Mouse (Mus musculus): ENCODE results near the gene Fsd1l.

Gene Fsd1l

GRCm38 (mm10) chr4:53592386-53592785, 38.9 kb upstream of the Fsd1l start:
- H3K4me3 ChIP-seq (replicated peaks; ENCODE audit: low read length): no peak overlapping the region
- peaks cover 6% of the 10 kb centered on the region; the same call in 1 of the 2 replicates for H3K27me3 ChIP-seq (ENCODE audit: insufficient read depth, low read length)
- peaks cover 20% of the 10 kb centered on the region for H3K4me1 ChIP-seq (replicated peaks; ENCODE audit: low read depth, low read length)
- TF ChIP-seq POU5F1 (IDR thresholded peaks at IDR 0.05; ENCODE audit: borderline replicate concordance, low read length) (no peak), NANOG (IDR thresholded peaks at IDR 0.05; ENCODE audit: borderline replicate concordance, low read length) (no peak), CTCF (conservative IDR thresholded peaks at IDR 0.05; ENCODE audit: low read length) (no peak)
- H3K36me3 ChIP-seq (ENCODE audit: insufficient read depth, low read length): no peaks in the 10 kb centered on the region
- H3K9me3 ChIP-seq (ENCODE audit: low read length): no peaks in the 10 kb centered on the region

DNA sequence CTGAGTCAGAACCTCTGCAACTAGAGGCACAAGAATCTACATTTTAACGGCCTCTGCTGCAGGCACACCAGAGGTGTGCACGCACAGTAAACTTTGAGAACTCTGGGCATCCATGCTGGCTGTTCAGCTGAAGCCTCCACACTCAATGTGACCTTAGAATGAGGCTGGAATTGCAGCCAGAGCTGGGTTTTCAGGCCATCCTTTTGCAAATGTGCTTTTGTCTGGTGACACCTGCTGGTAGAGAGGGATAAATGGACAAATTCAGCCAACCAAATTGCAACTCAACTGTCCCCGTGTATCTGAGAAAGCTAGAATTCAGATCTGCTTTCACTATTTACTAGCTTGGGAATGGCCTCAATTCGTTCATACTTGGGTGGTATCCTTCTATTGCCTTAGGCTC, 37.1 kb upstream of the Fsd1l start:
- TF ChIP-seq NANOG (IDR thresholded peaks at IDR 0.05; ENCODE audit: borderline replicate concordance, low read length) (no peak), CTCF (conservative IDR thresholded peaks at IDR 0.05; ENCODE audit: low read length) (peak; percentile 54), POU5F1 (IDR thresholded peaks at IDR 0.05; ENCODE audit: borderline replicate concordance, low read length) (no peak)
- Histone ChIP-seq H3K36me3 (ENCODE audit: insufficient read depth, low read length) (no peaks in the 10 kb centered on the region), H3K9me3 (ENCODE audit: low read length) (no peaks in the 10 kb centered on the region), H3K27me3 (ENCODE audit: insufficient read depth, low read length) (peaks cover 6% of the 10 kb centered on the region; the same call in 1 of the 2 replicates), H3K4me1 (replicated peaks; ENCODE audit: low read depth, low read length) (peaks cover 20% of the 10 kb centered on the region), H3K4me3 (replicated peaks; ENCODE audit: low read length) (no peak overlapping the region)

DNA sequence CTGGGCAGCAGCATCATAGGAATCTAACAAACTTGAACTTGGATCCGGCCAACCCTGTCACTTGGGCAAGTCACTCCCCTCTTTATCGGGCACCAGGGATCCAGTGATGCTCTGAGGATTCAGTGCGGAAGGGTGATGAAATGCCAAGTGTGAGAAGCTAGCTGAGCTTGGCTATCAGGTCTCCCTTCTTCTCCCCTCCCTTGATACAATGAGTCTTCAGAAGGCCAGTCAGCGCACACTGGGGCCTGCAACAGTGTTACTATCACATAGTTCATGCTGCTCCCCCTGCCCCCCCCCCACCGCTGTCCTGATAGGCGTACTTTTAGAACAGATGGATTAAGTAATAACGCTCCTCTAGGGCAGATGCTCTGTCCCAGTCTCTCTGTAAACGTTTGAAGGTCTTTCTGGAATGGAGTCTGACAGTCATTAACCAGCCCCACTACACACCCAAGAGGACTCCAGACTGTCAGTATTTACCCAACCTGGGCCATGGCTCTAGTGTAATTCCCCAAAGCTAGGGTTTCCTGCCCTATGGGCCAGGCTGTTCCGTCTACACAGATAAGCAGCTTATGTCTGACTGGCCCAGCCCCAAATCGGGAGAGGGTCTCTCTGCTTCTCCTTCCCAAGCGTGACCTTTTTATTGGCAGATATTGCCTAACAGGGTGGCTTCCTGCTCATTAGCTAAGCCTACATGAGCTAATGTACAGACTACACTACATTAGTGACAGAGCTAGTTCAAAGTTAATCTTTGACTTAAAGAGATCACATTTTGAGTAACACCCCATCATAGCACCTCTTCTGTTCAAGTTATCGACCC, 35.8 kb upstream of the Fsd1l start:
- no peaks in the 10 kb centered on the region for H3K36me3 ChIP-seq (ENCODE audit: insufficient read depth, low read length)
- TF ChIP-seq POU5F1 (IDR thresholded peaks at IDR 0.05; ENCODE audit: borderline replicate concordance, low read length) (no peak), CTCF (conservative IDR thresholded peaks at IDR 0.05; ENCODE audit: low read length) (no peak), NANOG (IDR thresholded peaks at IDR 0.05; ENCODE audit: borderline replicate concordance, low read length) (no peak)

DNA sequence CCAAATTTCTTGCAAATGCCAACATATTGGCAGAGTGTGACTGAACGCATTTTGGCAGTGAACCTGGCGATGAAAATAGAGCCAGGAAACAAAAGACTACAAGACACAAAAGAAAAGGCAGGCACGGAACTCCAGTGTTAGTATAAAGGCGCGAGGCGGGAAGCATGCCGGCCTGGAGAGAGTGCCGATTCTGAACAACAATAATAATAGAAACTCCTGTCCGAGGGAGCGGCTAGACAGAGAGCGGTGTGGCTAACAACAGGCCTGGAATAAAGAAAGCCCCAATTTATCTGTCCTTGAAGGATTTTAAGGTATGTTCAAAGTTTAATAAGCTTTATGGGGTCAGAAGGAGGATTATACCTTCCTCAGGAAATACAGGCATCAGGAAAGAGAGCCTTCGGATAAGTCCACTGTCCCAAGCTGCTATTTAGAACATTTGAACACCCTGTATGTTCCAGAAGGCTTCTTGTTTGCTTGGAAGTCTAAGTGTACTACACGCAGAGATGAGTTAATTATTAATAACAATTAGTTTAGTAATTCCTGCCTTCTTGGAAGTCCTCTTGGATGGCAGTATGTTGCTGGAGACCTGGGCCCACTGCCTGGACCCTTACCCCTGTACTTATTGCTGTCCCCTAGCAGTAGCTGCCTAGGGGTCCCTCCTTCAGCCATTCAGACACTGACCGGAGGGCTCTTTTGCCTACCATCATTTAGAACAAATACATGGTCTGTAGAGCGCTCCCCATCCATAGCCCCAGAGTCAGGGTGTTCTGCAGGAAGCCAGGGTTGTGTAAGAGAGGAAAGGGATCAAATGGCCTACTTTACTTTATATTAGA, 35.0 kb upstream of the Fsd1l start:
- Histone ChIP-seq H3K4me3 (replicated peaks; ENCODE audit: low read length) (no peak overlapping the region), H3K4me1 (replicated peaks; ENCODE audit: low read depth, low read length) (peaks cover 20% of the 10 kb centered on the region), H3K36me3 (ENCODE audit: insufficient read depth, low read length) (no peaks in the 10 kb centered on the region), H3K9me3 (ENCODE audit: low read length) (no peaks in the 10 kb centered on the region), H3K27me3 (ENCODE audit: insufficient read depth, low read length) (peaks cover 6% of the 10 kb centered on the region; the same call in 1 of the 2 replicates)
- TF ChIP-seq CTCF (conservative IDR thresholded peaks at IDR 0.05; ENCODE audit: low read length) (no peak), POU5F1 (IDR thresholded peaks at IDR 0.05; ENCODE audit: borderline replicate concordance, low read length) (no peak), NANOG (IDR thresholded peaks at IDR 0.05; ENCODE audit: borderline replicate concordance, low read length) (no peak)

More for the DNA sequence above, 35.8 kb upstream of the Fsd1l start:
- Histone ChIP-seq H3K4me3 (replicated peaks; ENCODE audit: low read length) (no peak overlapping the region), H3K4me1 (replicated peaks; ENCODE audit: low read depth, low read length) (peaks cover 20% of the 10 kb centered on the region), H3K9me3 (ENCODE audit: low read length) (no peaks in the 10 kb centered on the region), H3K27me3 (ENCODE audit: insufficient read depth, low read length) (peaks cover 6% of the 10 kb centered on the region; the same call in 1 of the 2 replicates)

DNA sequence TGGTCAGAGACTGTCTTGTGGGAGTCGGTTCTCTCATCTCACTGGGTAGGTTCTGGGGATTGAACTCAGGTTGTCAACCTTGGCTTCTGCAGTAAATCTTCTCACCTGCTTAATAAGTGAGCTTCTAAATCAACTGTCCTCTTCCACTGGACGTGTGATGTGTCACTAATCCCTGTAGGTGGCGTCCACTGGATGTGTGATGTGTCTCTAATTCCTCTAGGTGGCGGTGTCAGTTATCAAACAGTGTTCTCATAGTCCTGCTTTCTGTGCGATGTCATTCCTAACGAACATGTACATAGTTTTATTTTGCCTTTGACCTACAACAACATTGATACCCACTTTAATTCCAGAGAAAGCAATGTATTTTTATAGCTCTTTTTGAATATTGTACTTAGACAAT, 30.8 kb upstream of the Fsd1l start:
- H3K4me1 ChIP-seq (replicated peaks; ENCODE audit: low read depth, low read length): peaks cover 14% of the 10 kb centered on the region
- H3K9me3 ChIP-seq (ENCODE audit: low read length): no peaks in the 10 kb centered on the region
- no peaks in the 10 kb centered on the region for H3K36me3 ChIP-seq (ENCODE audit: insufficient read depth, low read length)
- TF ChIP-seq NANOG (IDR thresholded peaks at IDR 0.05; ENCODE audit: borderline replicate concordance, low read length): no peak
- peak; percentile 94 for TF ChIP-seq CTCF (conservative IDR thresholded peaks at IDR 0.05; ENCODE audit: low read length)
- TF ChIP-seq POU5F1 (IDR thresholded peaks at IDR 0.05; ENCODE audit: borderline replicate concordance, low read length): no peak
- H3K27me3 ChIP-seq (ENCODE audit: insufficient read depth, low read length): peaks cover 5% of the 10 kb centered on the region; the same call in 1 of the 2 replicates
- H3K4me3 ChIP-seq (replicated peaks; ENCODE audit: low read length): no peak overlapping the region

GRCm38 (mm10) chr4:53614576-53615225, 16.6 kb upstream of the Fsd1l start:
- TF ChIP-seq CTCF (conservative IDR thresholded peaks at IDR 0.05; ENCODE audit: low read length) (no peak), POU5F1 (IDR thresholded peaks at IDR 0.05; ENCODE audit: borderline replicate concordance, low read length) (no peak), NANOG (IDR thresholded peaks at IDR 0.05; ENCODE audit: borderline replicate concordance, low read length) (no peak)

DNA sequence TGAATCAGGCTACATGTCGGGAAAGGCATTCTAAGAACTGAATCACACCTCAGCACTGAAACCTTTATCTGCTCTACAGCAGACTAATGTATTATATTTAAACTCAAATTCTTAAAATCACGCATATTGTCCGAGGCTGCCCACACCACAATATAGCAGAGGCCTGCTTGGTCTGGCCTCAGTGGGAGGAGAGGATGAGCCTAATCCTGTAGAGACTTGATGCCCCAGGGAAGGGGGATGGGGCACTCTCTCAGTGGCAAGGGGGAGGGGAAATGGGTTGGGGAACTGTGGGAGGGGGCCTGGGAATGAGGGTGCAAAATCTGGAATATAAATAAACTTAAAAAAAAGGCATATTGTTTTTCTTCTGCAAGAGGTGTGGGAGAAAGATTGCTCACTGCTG, 13.3 kb upstream of the Fsd1l start:
- Histone ChIP-seq H3K27me3 (ENCODE audit: insufficient read depth, low read length) (peaks cover 5% of the 10 kb centered on the region; the same call in 1 of the 2 replicates), H3K4me1 (replicated peaks; ENCODE audit: low read depth, low read length) (peaks cover 36% of the 10 kb centered on the region), H3K36me3 (ENCODE audit: insufficient read depth, low read length) (no peaks in the 10 kb centered on the region), H3K4me3 (replicated peaks; ENCODE audit: low read length) (no peak overlapping the region), H3K9me3 (ENCODE audit: low read length) (peaks cover 8% of the 10 kb centered on the region; the same call in 1 of the 2 replicates)
- TF ChIP-seq NANOG (IDR thresholded peaks at IDR 0.05; ENCODE audit: borderline replicate concordance, low read length) (no peak), CTCF (conservative IDR thresholded peaks at IDR 0.05; ENCODE audit: low read length) (no peak), POU5F1 (IDR thresholded peaks at IDR 0.05; ENCODE audit: borderline replicate concordance, low read length) (no peak)

More at GRCm38 (mm10) chr4:53614576-53615225, 16.6 kb upstream of the Fsd1l start:
- H3K9me3 ChIP-seq (ENCODE audit: low read length): peaks cover 8% of the 10 kb centered on the region; the same call in 1 of the 2 replicates
- H3K4me3 ChIP-seq (replicated peaks; ENCODE audit: low read length): no peak overlapping the region
- H3K27me3 ChIP-seq (ENCODE audit: insufficient read depth, low read length): peaks cover 5% of the 10 kb centered on the region; the same call in 1 of the 2 replicates
- no peaks in the 10 kb centered on the region for H3K36me3 ChIP-seq (ENCODE audit: insufficient read depth, low read length)
- H3K4me1 ChIP-seq (replicated peaks; ENCODE audit: low read depth, low read length): peaks cover 19% of the 10 kb centered on the region

Measured in E14TG2a.4 (cell line).